Mouse (Mus musculus): ENCODE measurements at regions not wholly inside any gene's neighbourhood (a gene's known extent, or its start where the extent isn't known, plus 50 kb on each side); places are given as distances from the start of the nearest gene placed in this dataset.

DNA sequence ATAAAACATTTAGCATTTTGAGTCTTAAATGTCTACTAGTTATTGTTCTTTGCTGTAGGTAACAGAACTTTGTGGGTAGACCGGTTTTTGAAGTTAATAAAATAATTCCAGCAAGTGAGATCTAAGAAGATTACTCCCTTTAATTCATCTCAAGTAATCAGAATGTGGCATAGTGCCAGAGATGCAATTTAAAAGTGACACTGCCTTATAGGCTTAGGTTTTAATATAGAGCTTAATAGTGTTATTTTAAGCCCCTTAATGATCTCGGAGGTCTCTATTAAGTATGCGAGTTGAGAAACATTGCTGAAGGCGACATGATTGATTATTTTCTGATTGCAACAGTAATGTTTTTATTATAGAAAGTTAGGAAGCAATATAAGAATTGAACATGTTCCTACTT is 78.3 kb downstream of the Ccdc71l start:
- TF ChIP-seq CTCF (IDR thresholded peaks at IDR 0.05; ENCODE audit: control insufficient read depth, insufficient read depth, insufficient replicate concordance, low read depth, low read length) (no peak), POLR2A (IDR thresholded peaks at IDR 0.05; ENCODE audit: control insufficient read depth, low read depth, low read length) (no peak)
